In the genomic region with DNA sequence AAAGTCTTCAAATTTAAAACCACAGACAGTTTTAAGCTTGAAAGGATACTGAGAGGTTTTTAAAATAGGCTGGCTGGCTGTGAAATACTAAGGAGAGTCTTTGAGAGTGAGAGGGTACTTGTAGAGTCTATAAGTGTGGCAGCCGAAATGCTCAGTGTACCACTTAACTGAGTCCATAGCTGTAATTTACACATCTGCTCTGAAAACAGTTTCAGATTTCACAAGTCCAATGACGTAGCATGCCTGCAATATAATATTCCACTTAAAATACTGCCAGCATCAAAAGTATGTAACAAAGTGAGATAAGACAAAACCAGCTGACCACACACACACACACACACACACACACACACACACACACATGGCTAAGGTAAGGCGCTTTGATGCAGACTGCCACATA, we compare ENCODE assay signal across 16 mouse cellular contexts.
"Had no signal": no experiment of that assay in that cellular context is flagged by ENCODE, and none has a peak within 500 bp of the region (broad histone marks: within the 10 kb centered on the region; RNA-seq: fewer than 3 reads in every experiment).

No protein-coding gene starts in this region.

- H3K4me2 ChIP-seq: limb, embryonic 15.5 days; liver, embryonic 12.5 days; lung, embryonic 15.5 days; neural tube, embryonic 15.5 days had no signal

- ATAC-seq: liver, embryonic 12.5 days had no signal

- H3K9me3 ChIP-seq: limb, embryonic 15.5 days; liver, embryonic 12.5 days; lung, embryonic 15.5 days; midbrain, embryonic 10.5 days; neural tube, embryonic 15.5 days had no signal

- DNase-seq: kidney, adult 11 months; kidney, adult 9 months; kidney, postnatal 36 days; layer of hippocampus, adult 9-11 months; layer of hippocampus, postnatal 36 days; midbrain, embryonic 14.5 days; right cerebral cortex, adult 18-20 months; right cerebral cortex, postnatal 25 days; thymus, postnatal 36 days had no signal

- H3K27ac ChIP-seq: kidney, postnatal 0 days; limb, embryonic 15.5 days; liver, embryonic 12.5 days; midbrain, embryonic 10.5 days; neural tube, embryonic 15.5 days had no signal

- H3K36me3 ChIP-seq: liver, embryonic 12.5 days; lung, embryonic 15.5 days; midbrain, embryonic 10.5 days; neural tube, embryonic 15.5 days had no signal

- H3K9ac ChIP-seq: limb, embryonic 15.5 days; liver, embryonic 12.5 days; lung, embryonic 15.5 days; neural tube, embryonic 15.5 days had no signal

- H3K27me3 ChIP-seq: limb, embryonic 15.5 days; liver, embryonic 12.5 days; lung, embryonic 15.5 days had no signal

- H3K4me3 ChIP-seq: limb, embryonic 15.5 days; liver, embryonic 12.5 days; lung, embryonic 15.5 days; midbrain, embryonic 10.5 days; myocyte; neural tube, embryonic 15.5 days had no signal
